Mouse (Mus musculus): ENCODE results near the gene Triobp.
"Not testable (repeated sequence)": the region's sequence is repeated elsewhere in the genome, so short reads cannot be mapped to it uniquely, and the experiment has no call there.

Triobp gene

DNA sequence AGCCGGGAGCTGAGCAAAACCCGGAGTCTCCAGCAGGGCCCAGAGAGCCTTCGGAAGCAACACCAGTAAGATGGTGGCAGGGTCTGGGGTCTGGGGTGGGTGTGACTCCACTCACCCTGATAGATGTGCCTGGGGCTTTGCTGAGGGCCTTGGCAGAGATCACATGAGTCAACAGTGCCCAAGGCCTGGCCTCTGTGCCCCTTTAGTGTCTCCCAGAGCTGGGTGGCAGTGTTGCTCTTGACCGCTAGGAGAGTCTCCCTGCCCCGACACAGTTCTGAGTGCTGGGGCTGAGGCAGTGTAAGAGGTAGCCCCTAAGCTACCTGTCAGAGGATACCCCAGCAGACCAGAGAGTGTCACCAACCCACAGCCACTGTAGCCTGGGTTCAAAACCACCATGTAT is 54.0 kb downstream of the Triobp start:
- no peak for DNase-seq (ENCODE audit: low spot score)

DNA sequence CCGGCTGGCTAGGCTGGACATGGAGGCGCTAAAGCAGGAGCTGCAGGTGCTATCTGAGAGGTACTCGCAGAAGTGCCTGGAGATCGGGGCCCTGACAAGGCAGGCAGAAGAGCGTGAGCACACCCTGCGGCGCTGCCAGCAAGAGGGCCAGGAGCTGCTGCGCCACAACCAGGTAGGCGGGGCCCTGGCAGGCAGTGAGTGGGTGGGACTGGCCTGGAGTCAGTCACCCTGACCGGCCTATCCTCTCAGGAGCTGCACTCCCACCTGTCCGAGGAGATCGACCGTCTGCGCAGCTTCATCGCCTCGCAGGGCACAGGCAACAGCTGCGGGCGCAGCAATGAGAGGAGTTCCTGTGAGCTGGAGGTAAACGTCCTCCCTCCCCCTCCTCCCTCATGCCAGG is 54.5 kb downstream of the Triobp start:
- DNase-seq (ENCODE audit: low spot score), result no peak

- no peak for DNase-seq (ENCODE audit: low spot score)
Measured at GRCm38 (mm10) chr15:79003079-79003478, 55.6 kb downstream of the Triobp start.

- DNase-seq (ENCODE audit: low spot score), result no peak
Measured at GRCm38 (mm10) chr15:79005581-79005980, 58.1 kb downstream of the Triobp start.

DNA sequence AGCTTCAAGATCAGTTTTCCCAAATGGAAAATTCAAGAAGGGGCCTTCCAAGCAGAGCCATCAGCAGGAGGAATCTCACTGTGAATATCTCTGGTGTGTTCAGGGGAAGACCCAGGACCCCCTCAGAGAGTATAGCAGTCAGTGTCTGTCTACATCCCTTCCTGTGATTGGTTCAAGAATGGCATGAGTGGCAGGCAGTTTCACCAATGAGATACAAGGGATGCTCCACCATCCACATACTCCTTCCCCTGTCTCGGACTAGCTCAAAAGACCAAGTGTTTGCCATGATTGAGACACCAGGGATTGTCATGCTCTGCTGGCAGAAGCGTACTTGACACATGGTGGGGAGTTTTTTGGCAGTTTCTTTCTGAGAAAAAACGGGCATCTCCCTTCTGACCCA is 59.1 kb downstream of the Triobp start:
- DNase-seq (ENCODE audit: low spot score), result no peak

DNA sequence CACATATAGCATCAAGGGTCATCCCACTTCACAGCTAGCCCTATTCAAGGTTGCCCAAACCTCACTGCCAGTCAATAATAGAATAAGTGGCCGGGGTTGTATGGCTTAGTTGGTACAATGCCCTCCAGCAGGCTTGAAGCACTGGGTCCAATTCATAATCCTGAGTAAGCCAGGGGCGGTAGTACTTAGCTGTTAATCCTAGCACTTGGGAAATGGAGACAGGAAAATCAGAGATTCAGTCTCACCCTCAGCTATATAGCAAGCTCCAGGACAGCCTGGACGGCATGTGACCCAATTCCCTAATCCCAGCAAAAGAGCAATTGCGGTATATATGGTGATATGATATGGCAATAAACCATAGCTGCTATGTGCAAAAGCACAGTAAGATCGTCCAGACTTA is 59.5 kb downstream of the Triobp start:
- DNase-seq (ENCODE audit: low spot score), result no peak

DNA sequence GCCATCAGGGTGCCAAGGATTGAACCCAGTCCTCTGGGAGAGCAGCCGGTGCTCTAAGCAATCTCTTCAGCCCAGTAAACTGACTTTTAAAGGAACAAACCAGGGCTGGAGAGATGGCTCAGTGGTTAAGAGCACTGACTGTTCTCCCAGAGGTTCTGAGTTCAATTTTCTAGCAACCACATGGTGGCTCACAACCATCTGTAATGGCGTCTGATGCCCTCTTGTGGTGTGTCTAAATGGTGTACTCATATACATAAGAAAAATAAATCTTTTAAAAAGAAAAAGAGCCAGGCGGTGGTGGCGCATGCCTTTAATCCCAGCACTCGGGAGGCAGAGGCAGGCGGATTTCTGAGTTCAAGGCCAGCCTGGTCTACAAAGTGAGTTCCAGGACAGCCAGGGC is 60.3 kb downstream of the Triobp start:
- DNase-seq (ENCODE audit: low spot score), result not testable (repeated sequence)

DNA sequence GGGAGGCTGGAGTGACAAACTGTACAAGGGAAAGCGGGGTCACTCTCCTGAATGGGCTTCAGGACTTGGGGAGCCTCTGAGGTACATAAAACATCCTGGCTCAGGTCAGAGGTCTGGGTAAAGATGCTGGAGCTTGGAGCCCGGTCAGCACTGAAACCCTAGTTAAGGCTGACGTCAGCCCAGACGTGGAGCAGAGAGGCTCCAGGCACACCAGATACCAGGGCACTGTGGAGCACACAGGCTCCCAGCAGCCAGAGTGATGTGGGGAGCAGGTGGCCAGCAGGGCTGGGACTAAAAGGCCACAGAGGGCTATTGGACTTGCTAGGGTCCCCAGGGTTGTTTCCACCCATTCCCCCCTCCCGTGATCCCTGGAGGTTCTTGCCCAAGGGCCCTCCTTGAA is 62.2 kb downstream of the Triobp start:
- no peak for DNase-seq (ENCODE audit: low spot score)

- DNase-seq (ENCODE audit: low spot score), result no peak
Measured at GRCm38 (mm10) chr15:79011550-79011949, 64.0 kb downstream of the Triobp start.

DNA sequence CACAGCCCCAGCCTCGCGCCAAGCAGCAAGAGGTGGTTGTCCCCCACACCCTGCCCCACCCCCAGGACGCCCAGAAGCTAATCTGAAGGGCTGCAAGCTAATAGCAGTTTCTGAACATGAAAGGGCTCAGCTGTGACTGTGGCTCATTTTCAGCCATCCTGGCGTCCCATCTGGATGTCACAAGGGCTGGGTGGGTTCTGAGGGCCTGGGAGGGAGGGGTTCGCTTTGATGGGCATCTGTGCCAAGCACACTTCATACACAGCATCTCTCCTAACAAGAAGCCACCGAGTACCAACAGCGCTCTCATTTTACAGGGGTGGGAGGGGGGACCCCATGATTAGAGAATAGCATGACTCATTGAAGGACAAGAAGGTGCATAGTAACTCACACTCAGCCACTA is 65.9 kb downstream of the Triobp start:
- DNase-seq (ENCODE audit: low spot score), result no peak

- no peak for DNase-seq (ENCODE audit: low spot score)
Measured at GRCm38 (mm10) chr15:79018191-79018590, 70.7 kb downstream of the Triobp start.

GRCm38 (mm10) chr15:79018886-79019285 is 71.4 kb downstream of the Triobp start:
- no peak for DNase-seq (ENCODE audit: low spot score)

DNA sequence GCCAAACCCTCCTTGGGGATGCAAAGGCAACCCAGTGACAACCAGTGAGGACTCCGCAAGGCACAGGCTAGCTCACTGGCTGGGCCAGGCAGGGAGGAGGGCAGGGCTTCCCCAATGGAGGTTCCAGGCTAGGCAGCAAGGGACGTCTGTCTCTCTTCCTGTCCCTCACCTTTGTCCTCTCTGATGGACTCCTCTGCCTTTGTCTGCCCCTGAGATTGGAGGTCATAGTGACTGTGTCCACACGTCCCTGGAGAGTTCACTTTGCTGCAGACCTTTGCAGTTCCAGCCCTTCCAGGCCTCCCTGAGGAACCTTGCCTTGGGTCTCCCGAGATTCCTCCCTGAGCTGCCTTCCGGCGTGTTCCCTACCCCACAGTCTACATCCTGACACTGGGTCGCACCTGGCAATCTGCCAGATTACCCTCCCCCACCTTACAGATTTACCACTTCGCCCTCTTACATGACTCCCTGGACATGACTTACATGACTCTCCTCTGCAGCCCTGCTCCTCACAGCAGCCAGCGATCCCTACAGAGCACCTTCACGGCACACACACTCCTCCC is 75.2 kb downstream of the Triobp start:
- DNase-seq (ENCODE audit: low spot score), result no peak

DNA sequence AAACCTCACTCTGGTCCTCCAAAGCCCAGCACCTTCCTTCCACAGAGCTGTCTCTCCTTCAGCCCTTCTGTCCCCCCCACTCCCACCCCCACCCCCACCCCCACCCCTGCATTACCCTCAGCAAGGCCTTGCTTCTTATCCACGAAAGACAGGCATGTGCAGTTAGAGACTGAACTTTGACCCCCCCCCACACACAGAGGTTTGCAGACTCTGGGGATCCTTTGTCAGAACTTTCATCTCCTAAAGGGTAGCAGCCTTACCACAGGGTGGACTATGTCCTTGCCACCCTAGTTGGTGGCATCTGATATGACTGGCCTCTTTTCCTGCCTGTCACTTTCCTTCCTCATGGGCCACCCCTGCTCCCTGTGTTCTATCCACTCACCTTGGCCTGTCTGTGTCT is 75.8 kb downstream of the Triobp start:
- DNase-seq (ENCODE audit: low spot score), result no peak

DNA sequence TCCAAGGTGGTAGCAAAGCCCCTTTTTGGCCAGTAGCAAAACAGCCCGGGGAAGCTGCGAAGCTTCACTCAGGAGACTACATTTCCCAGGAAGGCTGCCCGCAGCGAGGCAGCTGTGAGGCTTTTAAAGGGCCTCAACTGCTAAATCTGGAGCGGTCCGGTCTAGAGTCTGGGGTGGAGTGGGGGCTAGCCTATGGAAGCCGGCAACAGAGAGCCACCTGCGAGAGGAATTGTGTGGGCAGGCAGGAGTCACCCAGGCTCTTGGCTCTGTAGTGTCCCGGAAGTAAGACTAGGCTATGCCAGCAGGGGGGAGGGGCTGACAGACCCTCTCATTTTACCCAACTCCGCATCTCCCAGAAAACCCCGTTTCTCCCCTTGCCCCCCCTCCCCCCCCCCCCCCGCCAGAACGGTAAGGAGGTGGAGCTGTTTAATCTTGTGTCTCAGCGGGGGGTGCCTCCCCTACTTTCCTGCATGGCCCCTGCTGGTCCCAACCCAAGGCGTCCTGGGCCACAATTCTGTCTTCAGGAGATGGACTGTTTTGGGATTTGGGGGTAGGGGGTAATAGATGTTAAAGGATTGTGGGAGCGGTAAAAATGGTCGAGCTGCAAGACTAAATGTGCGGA is 78.3 kb downstream of the Triobp start:
- DNase-seq (ENCODE audit: low spot score), result no peak

DNA sequence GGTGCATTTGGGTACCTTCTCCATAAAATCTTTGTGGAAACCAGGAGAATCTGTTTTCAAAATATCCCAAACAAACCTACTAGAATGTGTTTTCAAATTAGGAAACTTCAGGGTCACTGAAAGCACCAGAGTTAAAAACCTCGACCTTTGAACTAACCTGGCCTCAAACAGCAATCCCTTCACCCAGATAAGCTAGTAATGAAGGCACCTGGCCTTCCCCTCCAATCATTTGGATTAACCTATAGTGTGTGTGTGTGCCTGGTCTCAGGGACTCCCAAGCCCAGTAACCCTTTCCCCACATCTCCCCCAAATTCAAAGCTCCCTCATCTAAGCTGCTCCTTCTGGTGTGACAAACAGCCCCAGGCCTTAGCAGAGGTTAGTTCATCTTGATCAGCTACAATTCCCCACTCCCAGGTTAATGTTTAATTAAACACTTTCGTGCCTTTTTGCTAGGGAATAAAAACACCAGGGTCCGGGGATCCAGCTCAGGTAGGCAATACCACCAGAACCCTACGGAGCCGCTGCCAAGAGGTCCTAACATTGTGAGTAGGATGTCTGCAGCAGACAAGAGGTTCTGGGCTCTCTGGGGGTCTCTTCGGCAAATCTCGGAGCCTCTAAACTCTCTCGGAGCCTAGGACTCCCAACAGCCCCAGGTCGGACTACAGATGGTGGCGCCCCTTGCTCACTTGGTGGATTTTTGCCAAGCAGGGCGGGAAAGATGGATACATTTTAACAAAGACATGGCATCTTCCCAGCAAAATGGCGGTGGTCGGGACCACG is 79.2 kb downstream of the Triobp start:
- no peak for DNase-seq (ENCODE audit: low spot score)

GRCm38 (mm10) chr15:79027291-79028205 is 80.0 kb downstream of the Triobp start:
- DNase-seq (ENCODE audit: low spot score), result no peak

DNA sequence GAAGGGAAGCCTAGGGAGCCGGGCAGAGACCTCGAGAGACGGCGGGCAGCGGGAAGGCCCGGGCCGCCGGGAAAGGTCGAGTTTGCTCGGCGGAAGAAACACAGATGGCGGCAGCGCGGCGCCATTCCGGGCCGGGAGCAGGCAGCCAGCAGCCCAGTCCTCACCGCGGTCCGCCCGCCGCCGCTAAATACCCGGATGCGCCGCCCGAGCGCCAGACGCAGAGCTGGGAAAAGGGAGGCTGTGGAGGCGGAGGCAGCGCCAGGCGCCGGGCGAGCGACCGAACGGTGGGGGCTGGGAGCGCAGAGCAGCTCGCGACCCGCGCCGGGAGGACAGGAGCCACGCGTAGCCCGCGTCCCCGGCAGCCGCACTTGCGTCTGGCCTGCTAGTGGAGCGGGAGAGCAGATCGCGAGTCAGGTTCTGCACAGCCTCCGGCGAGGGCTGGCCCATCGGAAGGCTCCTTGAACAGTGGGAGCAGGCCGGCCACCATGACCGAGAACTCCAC is 80.8 kb downstream of the Triobp start, which contains the start of gene H1f0:
H1f0 (plus strand) TSS at position 214 of the 502 bp plus-strand sequence.
- peak; percentile 99 for DNase-seq (ENCODE audit: low spot score)

- DNase-seq (ENCODE audit: low spot score), result no peak
Measured at GRCm38 (mm10) chr15:79028823-79029484, 81.4 kb downstream of the Triobp start.

GRCm38 (mm10) chr15:79029519-79030241 is 82.2 kb downstream of the Triobp start:
- DNase-seq (ENCODE audit: low spot score), result no peak
